In the genomic region with DNA sequence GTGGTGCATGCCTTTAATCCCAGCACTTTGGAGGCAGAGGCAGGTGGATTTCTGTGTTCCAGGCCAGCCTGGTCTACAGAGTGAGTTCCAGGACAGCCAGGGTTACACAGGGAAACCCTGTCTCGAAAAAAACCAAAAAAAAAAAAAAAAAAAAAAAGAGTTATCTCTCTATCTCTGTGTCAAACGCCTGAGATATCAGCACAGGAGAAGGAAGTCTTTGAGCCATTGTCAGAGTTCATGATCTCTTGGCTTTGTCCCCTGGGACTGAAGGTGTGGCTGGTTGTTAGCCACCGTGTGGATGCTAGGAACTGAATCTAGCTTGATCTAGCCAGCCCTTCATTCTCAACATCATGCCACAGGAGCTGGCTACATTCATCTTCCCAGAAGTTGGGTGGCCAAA, we compare ENCODE assay signal across 32 mouse cellular contexts. TPM values are rescaled to one million over a fixed set of nuclear protein-coding genes. Genes with fewer than 3 reads are reported as not detected.
"Had no signal": no experiment of that assay in that cellular context is flagged by ENCODE, and none has a peak within 500 bp of the region (broad histone marks: within the 10 kb centered on the region; RNA-seq: fewer than 3 reads in every experiment).

No protein-coding gene starts in this region.

RNA-seq across cellular contexts. Expression of a gene that starts 5.4 kb away (rescaled TPM):
- total RNA-seq: common myeloid progenitor, adult 5-6 weeks; forebrain, postnatal 0 days; gastrocnemius, adult 18-20 months; gastrocnemius, adult 2 months; gastrocnemius, adult 8-10 months; gastrocnemius, postnatal 10 days; gastrocnemius, postnatal 14 days; gastrocnemius, postnatal 25 days; gastrocnemius, postnatal 36 days; gastrocnemius, postnatal 4 days; granulocyte monocyte progenitor cell, adult 5-6 weeks; heart, adult 18-20 months; heart, adult 2 months; heart, adult 8-10 months had no signal
- polyA plus RNA-seq: cortical plate, adult 2 months; embryonic facial prominence, embryonic 10.5 days; embryonic facial prominence, embryonic 11.5 days; embryonic facial prominence, embryonic 12.5 days; embryonic facial prominence, embryonic 13.5 days; embryonic facial prominence, embryonic 14.5 days; embryonic facial prominence, embryonic 15.5 days; erythroblast, embryonic 14.5 days; forebrain, embryonic 10.5 days; forebrain, embryonic 11.5 days; forebrain, embryonic 12.5 days; forebrain, embryonic 13.5 days; forebrain, embryonic 14.5 days; forebrain, embryonic 15.5 days; forebrain, embryonic 16.5 days; forebrain, postnatal 0 days; frontal cortex, adult 2 months; gonadal fat pad, adult 2 months; heart, adult 2 months; heart, embryonic 10.5 days had no signal
